Mouse (Mus musculus) hematopoietic stem cell, adult 5-6 weeks (primary cell): ENCODE results near the gene Fam20c. TPM values are rescaled to one million over a fixed set of nuclear protein-coding genes. Genes with fewer than 3 reads are reported as not detected.

ENCODE experiments used
- ATAC-seq, 2 experiments: fragments of 125-278 bp in 1 of 2; replicated peaks in 1 of 2; 2 replicates each; pipeline ENCODE4 v1.8.0; 2016 to 2017; ENCODE audit warnings: inconsistent platforms in 2 of 2, mild to moderate bottlenecking in 2 of 2, moderate number of reproducible peaks in 2 of 2, low read depth in 1 of 2, moderate TSS enrichment in 1 of 2; ENCODE audit not compliant: low FRiP score in 2 of 2, poor library complexity in 2 of 2, severe bottlenecking in 2 of 2, insufficient read depth in 1 of 2, low TSS enrichment in 1 of 2
- total RNA-seq: library from RNA; stranded (forward); fragments of 172-1452, 232-1000 nt; gene quantifications from 2 replicates; pipeline ENCODE4 v1.2.3, GENCODE M21; 2017

Fam20c gene
- total RNA-seq, 1 experiment from 2014 or later, result 1.4 TPM

- no peak for ATAC-seq
These were observed 28.9 kb downstream of the Fam20c start for GRCm38 (mm10) chr5:138783181-138783580.

- ATAC-seq, result no peak
These were observed 31.7 kb downstream of the Fam20c start for GRCm38 (mm10) chr5:138785986-138786515.

GRCm38 (mm10) chr5:138787648-138788047 lies 33.3 kb downstream of the Fam20c start:
- ATAC-seq, result no peak

GRCm38 (mm10) chr5:138788481-138789211 lies 34.3 kb downstream of the Fam20c start:
- ATAC-seq, result no peak

GRCm38 (mm10) chr5:138790954-138791480 lies 36.7 kb downstream of the Fam20c start:
- ATAC-seq, result no peak

GRCm38 (mm10) chr5:138801588-138802116 lies 47.3 kb downstream of the Fam20c start:
- ATAC-seq, result no peak

GRCm38 (mm10) chr5:138804286-138804685 lies 50.0 kb downstream of the Fam20c start:
- no peak for ATAC-seq

- no peak for ATAC-seq
These were observed 55.5 kb downstream of the Fam20c start for GRCm38 (mm10) chr5:138809767-138810166.

GRCm38 (mm10) chr5:138819780-138820179 lies 65.5 kb downstream of the Fam20c start, which contains the start of gene Gm5294:
Gm5294 (plus strand) TSS chr5:138820080.
- no peak for ATAC-seq

- ATAC-seq, result peak; percentile 72 to 78
These were observed 66.5 kb downstream of the Fam20c start for GRCm38 (mm10) chr5:138820717-138821332.

- ATAC-seq, result no peak
These were observed 70.8 kb downstream of the Fam20c start for GRCm38 (mm10) chr5:138825090-138825489.

- peak; percentile 68 to 81 for ATAC-seq
These were observed 79.1 kb downstream of the Fam20c start for GRCm38 (mm10) chr5:138833406-138833805.

GRCm38 (mm10) chr5:138834910-138835309 lies 80.6 kb downstream of the Fam20c start:
- no peak for ATAC-seq

GRCm38 (mm10) chr5:138840981-138841380 lies 86.7 kb downstream of the Fam20c start:
- no peak for ATAC-seq

- no peak for ATAC-seq
These were observed 89.0 kb downstream of the Fam20c start for GRCm38 (mm10) chr5:138843168-138843824.

- no peak for ATAC-seq
These were observed 92.2 kb downstream of the Fam20c start for GRCm38 (mm10) chr5:138846506-138846905.

GRCm38 (mm10) chr5:138848102-138848501 lies 93.8 kb downstream of the Fam20c start:
- ATAC-seq, result peak; percentile 87 to 91
